Mouse (Mus musculus): ENCODE measurements at regions not wholly inside any gene's neighbourhood (a gene's known extent, or its start where the extent isn't known, plus 50 kb on each side); places are given as distances from the start of the nearest gene placed in this dataset.

GRCm38 (mm10) chr3:18665738-18666137 is 717.5 kb downstream of the Cypt12 start:
- no peak for TF ChIP-seq CTCF (IDR thresholded peaks at IDR 0.05; ENCODE audit: low read depth, low read length)
- no peak for TF ChIP-seq POLR2A (IDR thresholded peaks at IDR 0.05; ENCODE audit: borderline replicate concordance, low read depth, low read length)

All from bone marrow macrophage, adult 2 months (primary cell).